Mouse (Mus musculus) heart, embryonic 11.5 days (tissue): Measurements from ENCODE around the gene Os9. TPM values are rescaled to one million over a fixed set of nuclear protein-coding genes. Genes with fewer than 3 reads are reported as not detected.
"Not testable (repeated sequence)": the region's sequence is repeated elsewhere in the genome, so short reads cannot be mapped to it uniquely, and the experiment has no call there.

Experiments
- ATAC-seq: fragments of 200-750 bp; cut with Nextera tagmentation; replicated peaks from 2 replicates; pipeline ENCODE4 v1.8.0; 2017; ENCODE audit warnings: moderate library complexity; ENCODE audit not compliant: insufficient number of reproducible peaks, low FRiP score, low TSS enrichment
- H3K27ac ChIP-seq: fragments of 300-500 bp; sonication (generic); 2 replicates; pipeline ENCODE4 v1.5.1; 2014; ENCODE audit warnings: mild to moderate bottlenecking, low read depth, low read length
- H3K27me3 ChIP-seq: fragments of 300-500 bp; sonication (generic); 2 replicates; pipeline ENCODE4 v1.6.1; 2014; ENCODE audit warnings: mild to moderate bottlenecking, low read length, mixed read lengths; ENCODE audit not compliant: control insufficient read depth, insufficient read depth
- H3K36me3 ChIP-seq: fragments of 300-500 bp; sonication (generic); 2 replicates; pipeline ENCODE4 v1.6.1; 2014; ENCODE audit warnings: mild to moderate bottlenecking, low read length, moderate library complexity, mixed read lengths; ENCODE audit not compliant: control insufficient read depth, insufficient read depth
- H3K4me1 ChIP-seq: fragments of 300-500 bp; sonication (generic); 2 replicates; pipeline ENCODE4 v1.6.1; 2014; ENCODE audit warnings: low read length; ENCODE audit not compliant: control insufficient read depth, insufficient read depth
- H3K4me2 ChIP-seq: fragments of 300-500 bp; sonication (generic); 2 replicates; pipeline ENCODE4 v1.6.1; 2014; ENCODE audit warnings: mild to moderate bottlenecking, moderate library complexity
- H3K4me3 ChIP-seq: fragments of 300-500 bp; sonication (generic); 2 replicates; pipeline ENCODE4 v1.5.1; 2014; ENCODE audit warnings: low read depth, low read length
- H3K9ac ChIP-seq: fragments of 300-500 bp; sonication (generic); 2 replicates; pipeline ENCODE4 v1.6.1; 2014; ENCODE audit warnings: mild to moderate bottlenecking, low read depth, low read length, moderate library complexity
- H3K9me3 ChIP-seq: fragments of 300-500 bp; sonication (generic); replicated peaks from 2 replicates; pipeline ENCODE4 v1.6.1; 2016; ENCODE audit warnings: low read length; ENCODE audit not compliant: control insufficient read depth
- WGBS: fragments of 180-500 bp; shearing (Covaris S2); extraction: QIAGEN DNeasy Blood & Tissue Kit; methylation state at CpG from one replicate; pipeline ENCODE4 v1.1.7; 2014; ENCODE audit not compliant: insufficient replicate concordance; 5-methylcytosine and 5-hydroxymethylcytosine counted together
- polyA plus RNA-seq: library from polyadenylated mRNA; unstranded; fragments of >200 nt; fragmentation: Nextera tagmentation; extraction: Ambion mirVana; gene quantifications from 2 replicates; pipeline ENCODE4 v1.2.1, GENCODE M21; 2014

The Os9 gene
- polyA plus RNA-seq, 1 experiment from 2014 or later: 21.3 TPM

GRCm38 (mm10) chr10:127072270-127072669 lies 48.7 kb downstream of the Os9 start:
- H3K4me2 ChIP-seq, ATAC-seq, H3K9ac ChIP-seq, H3K4me3 ChIP-seq, H3K9me3 ChIP-seq, H3K27ac ChIP-seq: not testable (repeated sequence)
- Histone ChIP-seq H3K36me3 (peaks cover 14% of the 10 kb centered on the region), H3K27me3 (peaks cover 19% of the 10 kb centered on the region), H3K4me1 (peaks cover 12% of the 10 kb centered on the region; the same call in 1 of the 2 replicates)
- WGBS: 83% methylated on average over 4 of the region's 4 CpGs

- Histone ChIP-seq H3K4me1 (peaks cover 12% of the 10 kb centered on the region; the same call in 1 of the 2 replicates), H3K4me3 (peak overlapping the region; percentile 72), H3K27ac (no peak overlapping the region), H3K27me3 (peaks cover 11% of the 10 kb centered on the region), H3K36me3 (peaks cover 24% of the 10 kb centered on the region), H3K9ac (peak overlapping the region; percentile 81; the same call in 1 of the 2 replicates), H3K9me3 (no peaks in the 10 kb centered on the region), H3K4me2 (peak overlapping the region; percentile 77)
- WGBS: 76% methylated on average over 9 of the region's 9 CpGs
- ATAC-seq: no peak
Observed at GRCm38 (mm10) chr10:127071203-127071602, 49.7 kb downstream of the Os9 start.

GRCm38 (mm10) chr10:127070190-127071121 lies 50.5 kb downstream of the Os9 start, which contains the start of gene Tspan31:
Gene Tspan31, minus strand, starts transcription at chr10:127070264.
- peaks cover 12% of the 10 kb centered on the region; the same call in 1 of the 2 replicates for H3K4me1 ChIP-seq

GRCm38 (mm10) chr10:127069281-127070189 lies 51.4 kb downstream of the Os9 start:
- WGBS: 8% methylated on average over 30 of the region's 30 CpGs
- peak; percentile 18 for ATAC-seq
- Histone ChIP-seq H3K4me2 (peak overlapping the region; percentile 77), H3K4me3 (peak overlapping the region; percentile 72), H3K9ac (peak overlapping the region; percentile 83), H3K9me3 (no peaks in the 10 kb centered on the region), H3K4me1 (peaks cover 21% of the 10 kb centered on the region), H3K27me3 (no peaks in the 10 kb centered on the region), H3K27ac (peak overlapping the region; percentile 74), H3K36me3 (peaks cover 38% of the 10 kb centered on the region)

More at GRCm38 (mm10) chr10:127070190-127071121, 50.5 kb downstream of the Os9 start, which contains the start of gene Tspan31:
- peak within 1 kb of the TSS; percentile 74 for H3K27ac ChIP-seq
- H3K9me3 ChIP-seq: no peaks in the 10 kb centered on the region
- H3K36me3 ChIP-seq: peaks cover 32% of the 10 kb centered on the region
- peak within 1 kb of the TSS; percentile 77 for H3K4me2 ChIP-seq
- H3K4me3 ChIP-seq: peak within 1 kb of the TSS; percentile 72
- H3K27me3 ChIP-seq: peaks cover 5% of the 10 kb centered on the region
- peak within 1 kb of the TSS; percentile 83 for H3K9ac ChIP-seq
- ATAC-seq: peak; percentile 87
- 3% methylated on average over 36 of the region's 36 CpGs for WGBS

- Histone ChIP-seq H3K4me3 (peak overlapping the region; percentile 72), H3K9me3 (no peaks in the 10 kb centered on the region), H3K36me3 (peaks cover 38% of the 10 kb centered on the region), H3K27me3 (no peaks in the 10 kb centered on the region), H3K9ac (peak overlapping the region; percentile 83), H3K27ac (peak overlapping the region; percentile 74), H3K4me2 (peak overlapping the region; percentile 77), H3K4me1 (peaks cover 23% of the 10 kb centered on the region)
- ATAC-seq: no peak
- WGBS: 74% methylated on average over 9 of the region's 9 CpGs
Observed at GRCm38 (mm10) chr10:127068360-127069038, 52.4 kb downstream of the Os9 start.

- Histone ChIP-seq H3K36me3 (peaks cover 38% of the 10 kb centered on the region), H3K27ac (peak overlapping the region; percentile 4; the same call in 1 of the 2 replicates), H3K9ac (no peak overlapping the region), H3K9me3 (no peaks in the 10 kb centered on the region), H3K4me2 (no peak overlapping the region), H3K4me3 (no peak overlapping the region), H3K27me3 (peaks cover 1% of the 10 kb centered on the region; the same call in 1 of the 2 replicates), H3K4me1 (peaks cover 23% of the 10 kb centered on the region)
- 92% methylated on average over 14 of the region's 14 CpGs for WGBS
- ATAC-seq: no peak
Observed at GRCm38 (mm10) chr10:127066519-127067018, 54.4 kb downstream of the Os9 start.

GRCm38 (mm10) chr10:127065981-127066380 lies 55.0 kb downstream of the Os9 start:
- H3K27me3 ChIP-seq: peaks cover 7% of the 10 kb centered on the region
- H3K27ac ChIP-seq: peak overlapping the region; percentile 13
- no peak overlapping the region for H3K9ac ChIP-seq
- peaks cover 38% of the 10 kb centered on the region for H3K36me3 ChIP-seq
- no peak overlapping the region for H3K4me2 ChIP-seq
- peaks cover 21% of the 10 kb centered on the region for H3K4me1 ChIP-seq
- no peak overlapping the region for H3K4me3 ChIP-seq
- no peak for ATAC-seq
- no peaks in the 10 kb centered on the region for H3K9me3 ChIP-seq
- WGBS: 58% methylated on average over 9 of the region's 9 CpGs
